Mouse (Mus musculus): Measurements from ENCODE around the gene Mtfr1l.

The Mtfr1l gene

GRCm38 (mm10) chr4:134534932-134535786 lies at the start of gene Mtfr1l:
TSS of gene Mtfr1l (minus strand) at chr4:134535387.
- in situ Hi-C loops (cut with MboI) = no loop called here

DNA sequence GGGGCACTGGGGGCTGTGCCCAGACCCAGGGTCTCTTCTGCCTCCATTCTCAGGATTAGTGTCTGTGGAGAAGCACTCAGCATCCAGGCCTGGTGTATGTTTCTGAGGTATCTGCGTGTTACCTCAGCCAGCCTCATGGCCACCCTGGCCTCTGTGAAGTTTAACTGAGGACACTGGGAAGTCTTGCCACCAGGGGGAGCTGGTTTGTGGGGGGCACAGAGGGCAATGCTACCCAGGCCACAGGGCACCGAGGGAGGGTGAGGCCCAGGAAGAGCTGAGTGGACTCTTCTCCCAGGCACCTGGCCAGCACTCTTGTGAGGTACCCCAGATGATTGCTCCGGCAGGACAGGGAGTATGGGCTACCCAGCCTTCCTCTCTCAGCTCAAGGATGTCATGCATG lies 48.3 kb upstream of the Mtfr1l start:
- in situ Hi-C loops (cut with MboI) = loop anchor here (10.0 kb wide), 1 partner anchor 131 kb away; no protein-coding TSS in a partner anchor

DNA sequence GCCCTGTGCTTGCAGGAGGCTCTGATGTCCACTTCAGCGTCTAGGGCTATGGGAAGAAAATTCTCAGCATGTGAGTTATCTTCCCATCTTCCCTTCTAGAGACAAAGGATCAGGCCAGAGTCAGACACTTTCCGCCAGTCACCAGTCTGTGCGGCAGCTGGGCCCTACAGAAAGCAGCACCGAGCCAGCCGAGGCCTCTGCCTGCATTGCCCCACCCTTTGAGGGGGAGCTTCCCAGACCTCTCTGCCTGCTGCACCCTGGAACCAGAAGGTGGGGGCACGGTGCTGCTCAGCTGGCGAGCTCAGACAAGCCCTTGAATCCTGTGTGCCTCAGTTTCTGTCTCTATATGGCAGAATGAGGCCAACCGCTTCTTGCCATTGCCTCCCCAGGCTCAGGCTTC lies 46.2 kb upstream of the Mtfr1l start:
- in situ Hi-C loops (cut with MboI) = loop anchor here (10.0 kb wide), 1 partner anchor 133 kb away; no protein-coding TSS in a partner anchor

DNA sequence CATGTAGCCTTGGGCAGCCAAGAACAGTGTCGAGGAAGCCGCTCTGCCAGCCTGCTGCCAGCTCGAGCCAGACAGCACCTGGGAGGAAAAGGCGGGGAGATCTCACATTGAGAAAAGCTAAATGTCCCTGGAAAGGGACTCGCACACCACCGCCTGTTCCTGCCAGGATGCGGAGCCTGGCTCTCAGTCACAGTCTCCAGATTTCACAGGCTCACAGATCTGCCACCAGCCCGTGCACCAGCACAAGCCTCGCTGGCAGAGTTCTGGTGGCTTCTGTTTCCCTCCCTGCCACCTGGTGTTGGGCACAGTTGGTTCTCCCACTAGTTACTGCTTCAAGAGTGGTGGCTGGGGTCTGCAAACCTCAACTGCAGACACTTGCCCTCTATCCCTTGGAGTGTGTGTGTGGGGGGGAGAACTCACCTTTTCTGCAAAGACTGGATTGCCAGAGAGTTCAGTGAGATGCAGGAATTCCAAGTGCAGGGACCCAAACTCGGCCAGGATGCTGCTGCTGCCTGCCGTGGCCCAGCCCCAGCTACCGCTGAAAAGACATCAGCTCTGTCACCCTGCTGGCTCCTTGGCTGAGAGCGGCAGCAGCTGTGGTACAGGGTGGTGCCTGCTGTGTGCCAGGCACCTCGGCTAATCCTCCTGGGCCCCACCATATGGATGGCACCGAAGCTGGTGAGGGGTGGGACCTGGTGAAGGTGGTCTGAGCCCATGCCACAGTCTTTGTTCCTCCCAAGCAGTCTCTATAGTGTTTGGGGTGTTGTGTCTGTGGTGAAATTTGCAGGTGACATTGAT lies 45.4 kb upstream of the Mtfr1l start:
- in situ Hi-C loops (cut with MboI) = loop anchor here (10.0 kb wide), 1 partner anchor 134 kb away; no protein-coding TSS in a partner anchor

DNA sequence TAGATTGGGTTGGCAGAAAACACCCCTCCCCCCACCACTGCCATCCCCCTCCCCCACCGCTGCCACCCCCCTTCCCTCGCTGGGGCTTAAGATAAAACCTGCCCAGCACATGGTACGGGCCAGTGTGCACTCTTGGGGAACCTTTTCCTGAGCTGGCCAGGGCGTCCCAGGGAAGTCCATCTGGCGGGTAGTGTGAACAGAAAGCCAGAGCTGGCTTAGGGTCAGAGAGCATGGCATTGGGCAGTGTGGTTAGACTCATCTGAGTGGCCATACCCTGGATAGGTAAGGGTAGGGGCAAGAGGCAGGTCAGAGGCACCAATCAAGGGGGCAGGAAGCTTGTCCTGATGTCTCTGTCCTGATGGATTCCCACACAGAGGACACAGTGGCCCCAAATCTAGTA lies 44.4 kb upstream of the Mtfr1l start:
- in situ Hi-C loops (cut with MboI) = loop anchor here (10.0 kb wide), 1 partner anchor 135 kb away; no protein-coding TSS in a partner anchor

GRCm38 (mm10) chr4:134579212-134579611 lies 44.0 kb upstream of the Mtfr1l start:
- in situ Hi-C loops (cut with MboI) = no loop called here

DNA sequence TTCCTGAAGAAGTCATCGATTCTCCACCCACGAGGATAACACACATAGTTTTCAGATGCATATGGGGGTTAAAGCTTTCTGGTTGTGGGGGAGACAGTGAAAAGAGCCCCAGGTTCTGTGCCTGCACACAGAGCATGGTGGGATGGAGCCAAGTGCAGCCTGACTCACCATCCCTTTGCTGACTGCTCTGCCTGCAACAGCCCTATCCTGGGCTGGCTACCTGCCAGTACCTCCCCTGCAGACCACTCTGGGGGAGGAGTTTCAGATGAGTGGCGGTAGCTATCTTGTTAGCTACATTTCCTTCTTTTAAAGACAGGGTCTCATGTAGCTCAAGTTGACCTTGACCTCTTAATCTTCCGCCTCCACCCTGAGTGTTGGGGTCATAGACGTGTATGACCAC lies 43.2 kb upstream of the Mtfr1l start:
- in situ Hi-C loops (cut with MboI) = no loop called here

- in situ Hi-C loops (cut with MboI) = no loop called here
These were observed 42.1 kb upstream of the Mtfr1l start for GRCm38 (mm10) chr4:134577281-134577680.

GRCm38 (mm10) chr4:134575486-134575885 lies 40.3 kb upstream of the Mtfr1l start:
- in situ Hi-C loops (cut with MboI) = no loop called here

DNA sequence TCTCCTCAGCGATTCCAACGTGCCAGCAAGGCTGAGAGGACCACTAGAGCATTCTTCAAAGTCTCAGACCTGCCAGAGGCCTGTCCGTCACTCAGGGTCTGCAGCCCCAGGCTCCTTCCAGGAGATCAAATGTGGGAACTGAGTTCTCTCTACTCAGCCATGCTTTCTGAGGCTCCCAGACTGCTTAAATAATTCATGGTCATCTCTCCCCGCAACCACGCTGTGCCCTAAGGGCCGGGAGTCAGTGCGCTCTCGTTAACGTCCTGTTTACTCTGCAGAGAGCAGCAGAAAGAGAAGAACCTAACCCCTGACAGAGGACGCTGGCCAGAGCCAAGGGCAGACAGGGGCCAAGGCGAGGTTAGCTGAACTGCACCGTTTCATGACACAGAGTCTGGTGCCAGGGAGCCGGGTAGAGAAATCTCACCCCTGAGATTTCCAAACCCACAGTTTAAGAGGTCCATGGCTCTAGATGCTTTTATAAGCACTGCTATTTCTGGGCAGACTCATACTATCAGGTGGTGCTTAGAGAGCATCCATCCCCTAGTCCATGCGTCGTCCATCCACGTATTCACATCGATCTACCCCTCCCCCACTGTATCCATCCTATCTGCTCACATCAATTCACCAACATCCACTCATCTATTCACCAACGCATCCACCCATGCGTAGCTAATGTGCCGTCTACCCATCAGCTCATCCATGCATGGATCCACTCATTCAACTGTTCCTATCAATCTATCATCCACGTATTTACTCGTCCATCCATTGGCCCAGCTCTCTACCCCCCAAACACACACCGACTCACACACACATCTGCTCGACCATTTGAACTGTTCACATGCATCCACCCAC lies 37.5 kb upstream of the Mtfr1l start:
- in situ Hi-C loops (cut with MboI) = no loop called here

DNA sequence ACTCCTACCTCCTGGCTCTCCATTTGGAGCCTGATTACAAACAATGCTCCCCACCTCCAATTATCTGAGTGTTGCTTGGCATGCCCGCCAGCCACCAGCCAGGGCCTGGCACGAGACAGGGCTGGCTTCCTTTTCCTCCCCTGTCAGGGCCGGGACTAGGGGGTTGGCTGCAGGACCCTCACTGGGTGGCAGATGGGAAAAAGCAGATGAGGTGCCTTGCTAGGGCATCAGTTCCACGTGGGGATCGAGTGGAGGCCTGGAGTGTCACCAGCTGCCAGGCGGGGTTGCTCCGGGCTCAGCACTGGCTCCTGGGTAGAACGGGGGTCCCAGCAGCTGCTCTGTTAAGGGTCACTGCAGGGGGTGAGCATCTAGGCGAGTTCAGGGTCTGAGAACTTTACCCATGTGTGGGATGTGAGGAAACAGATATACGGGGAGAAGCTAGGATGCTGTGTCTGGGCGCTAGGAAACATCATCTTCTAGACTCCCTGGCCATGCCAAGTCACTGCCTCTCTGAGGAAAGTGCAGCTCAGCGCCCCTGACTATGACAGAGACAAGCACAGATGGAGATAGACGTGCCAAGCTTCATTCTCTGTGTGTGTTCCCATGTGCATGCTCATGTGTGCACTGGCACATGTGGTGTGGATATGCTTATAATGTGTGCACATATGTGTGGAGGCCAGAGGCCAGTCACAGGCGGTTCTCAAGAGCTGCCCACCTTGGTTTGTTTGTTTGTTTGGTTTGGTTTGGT lies 35.7 kb upstream of the Mtfr1l start:
- in situ Hi-C loops (cut with MboI) = no loop called here

GRCm38 (mm10) chr4:134569831-134570230 lies 34.6 kb upstream of the Mtfr1l start:
- in situ Hi-C loops (cut with MboI) = no loop called here

DNA sequence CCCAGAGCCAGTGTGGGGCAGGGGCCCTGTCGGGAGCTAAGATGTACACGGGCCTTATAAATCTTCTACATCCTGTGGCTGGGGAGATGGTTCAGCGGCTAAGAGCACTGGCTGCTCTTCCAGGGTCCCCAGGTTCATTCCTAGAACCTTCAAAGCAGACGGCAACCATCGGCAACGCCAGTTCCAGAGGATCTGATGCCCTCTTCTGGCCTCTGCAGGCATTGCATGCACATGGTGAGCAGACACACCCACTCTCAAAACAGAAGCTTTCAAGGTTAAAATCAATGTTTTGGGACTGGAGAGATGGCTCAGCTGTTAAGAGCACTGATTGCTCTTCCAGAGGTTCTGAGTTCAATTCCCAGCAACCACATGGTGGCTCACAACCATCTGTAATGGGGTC lies 34.0 kb upstream of the Mtfr1l start:
- in situ Hi-C loops (cut with MboI) = no loop called here

GRCm38 (mm10) chr4:134567377-134568226 lies 32.4 kb upstream of the Mtfr1l start:
- in situ Hi-C loops (cut with MboI) = no loop called here

- in situ Hi-C loops (cut with MboI) = no loop called here
These were observed 28.9 kb upstream of the Mtfr1l start for GRCm38 (mm10) chr4:134564093-134564492.

- in situ Hi-C loops (cut with MboI) = no loop called here
These were observed 28.4 kb upstream of the Mtfr1l start for GRCm38 (mm10) chr4:134563624-134564023.

GRCm38 (mm10) chr4:134562014-134562413 lies 26.8 kb upstream of the Mtfr1l start:
- in situ Hi-C loops (cut with MboI) = no loop called here

- in situ Hi-C loops (cut with MboI) = no loop called here
These were observed 25.5 kb upstream of the Mtfr1l start for GRCm38 (mm10) chr4:134560699-134561098.

- in situ Hi-C loops (cut with MboI) = no loop called here
These were observed 24.0 kb upstream of the Mtfr1l start for GRCm38 (mm10) chr4:134559154-134559553.

GRCm38 (mm10) chr4:134558570-134559113 lies 23.5 kb upstream of the Mtfr1l start:
- in situ Hi-C loops (cut with MboI) = no loop called here
